Mouse (Mus musculus) v-Abl transformed pro-B cells (cell line): ENCODE data around the gene Pnpla2.

Experiments used
- in situ Hi-C, 2 experiments: fragments of 400-800 bp; cut with MboI; formaldehyde crosslinking; loops; one replicate each; pipeline ENCODE4 v1.15.1; 2025; ENCODE audit not compliant: unreplicated experiment in 2 of 2

The Pnpla2 gene

GRCm38 (mm10) chr7:141501820-141502555 is 47.0 kb downstream of the Pnpla2 start:
- in situ Hi-C loops = no loop called here

- in situ Hi-C loops = no loop called here
Measured at GRCm38 (mm10) chr7:141502556-141502905, 47.5 kb downstream of the Pnpla2 start.

DNA sequence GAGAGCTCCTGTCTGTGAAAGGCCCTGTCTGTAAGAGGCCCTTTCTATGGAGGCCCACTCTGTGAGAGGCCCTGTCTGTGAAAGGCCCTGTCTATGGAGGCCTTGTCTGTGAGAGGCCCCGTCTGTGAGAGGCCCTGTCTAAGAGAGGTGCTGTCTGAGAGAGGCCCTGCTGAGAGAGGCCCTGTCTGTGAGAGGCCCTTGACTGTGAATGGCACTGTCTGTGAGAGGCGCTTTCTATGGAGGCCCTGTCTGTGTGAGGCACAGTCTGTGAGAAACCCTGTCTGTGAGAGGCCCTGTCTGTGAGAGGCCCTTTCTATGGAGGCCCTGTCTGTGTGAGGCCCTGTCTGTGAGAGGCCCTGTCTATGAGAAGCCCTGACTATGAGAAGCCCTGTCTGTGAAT is 51.3 kb downstream of the Pnpla2 start:
- in situ Hi-C loops = no loop called here

DNA sequence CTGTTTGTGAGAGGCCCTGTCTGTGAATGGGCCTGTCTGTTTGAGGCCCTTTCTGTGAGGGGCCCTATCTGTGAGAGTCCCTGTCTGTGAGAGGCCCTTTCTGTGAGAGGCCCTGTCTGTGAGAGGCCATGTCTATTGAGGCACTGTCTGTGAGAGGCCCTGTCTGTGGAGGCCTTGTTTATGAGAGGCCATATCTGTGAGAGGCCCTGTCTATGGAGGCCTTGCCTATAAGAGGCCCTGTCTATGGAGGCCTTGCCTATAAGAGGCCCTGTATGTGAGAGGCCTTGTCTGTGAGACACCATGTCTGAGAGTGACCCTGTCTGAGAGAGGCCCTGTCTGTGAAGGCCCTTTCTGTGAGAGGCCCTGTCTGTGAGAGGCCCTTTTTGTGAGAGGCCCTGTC is 53.2 kb downstream of the Pnpla2 start:
- in situ Hi-C loops = no loop called here

GRCm38 (mm10) chr7:141510196-141510595 is 55.2 kb downstream of the Pnpla2 start:
- in situ Hi-C loops = no loop called here
